Mouse (Mus musculus) testis, adult 2 months (tissue): ENCODE measurements around the gene Otx1.
A peak's percentile ranks its signal among the peaks of the same experiment; 100 is the strongest.

Source experiments
- CTCF ChIP-seq: fragments of 200-500 bp; IDR thresholded peaks from 2 replicates; pipeline ENCODE4 v1.5.1; 2012; ENCODE audit warnings: low read depth, mild to moderate bottlenecking, inconsistent platforms, low read length, moderate library complexity; ENCODE audit not compliant: control insufficient read depth, insufficient read depth, insufficient replicate concordance
- POLR2A ChIP-seq: fragments of 200-500 bp; IDR thresholded peaks from 2 replicates; pipeline ENCODE4 v1.6.1; 2012; ENCODE audit warnings: low read depth, mild to moderate bottlenecking, inconsistent platforms, low read length, moderate library complexity; ENCODE audit not compliant: control insufficient read depth

DNA sequence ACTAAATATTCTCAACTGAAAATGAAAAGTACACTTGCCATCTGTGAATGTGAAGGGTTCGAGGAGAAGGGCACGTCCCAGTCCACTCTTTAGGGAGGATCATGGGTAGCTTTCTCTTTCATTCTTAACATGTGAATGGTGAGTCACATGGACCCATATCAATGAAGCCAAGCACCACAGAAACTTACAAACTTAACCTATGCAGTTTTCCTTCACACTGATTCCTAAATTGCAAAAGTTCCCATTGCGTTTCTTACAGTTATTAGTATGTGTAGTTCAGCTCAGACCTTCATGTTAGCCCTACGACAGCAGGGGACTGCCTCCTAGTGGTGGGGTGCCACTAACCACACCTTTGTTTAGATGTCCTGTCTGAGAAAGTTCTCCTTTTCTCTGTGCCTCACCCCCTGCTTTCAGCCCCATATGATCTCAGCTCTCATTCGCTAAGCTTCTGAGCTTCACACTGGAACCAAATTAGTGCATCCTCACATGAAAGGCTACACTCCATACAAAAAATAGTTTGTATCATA lies 28.6 kb downstream of the Otx1 start:
- TF ChIP-seq CTCF (peak; percentile 14; the same call in 1 of the 2 replicates), POLR2A (no peak)
